Mouse (Mus musculus): ENCODE results near the gene Ldlr.

DNA sequence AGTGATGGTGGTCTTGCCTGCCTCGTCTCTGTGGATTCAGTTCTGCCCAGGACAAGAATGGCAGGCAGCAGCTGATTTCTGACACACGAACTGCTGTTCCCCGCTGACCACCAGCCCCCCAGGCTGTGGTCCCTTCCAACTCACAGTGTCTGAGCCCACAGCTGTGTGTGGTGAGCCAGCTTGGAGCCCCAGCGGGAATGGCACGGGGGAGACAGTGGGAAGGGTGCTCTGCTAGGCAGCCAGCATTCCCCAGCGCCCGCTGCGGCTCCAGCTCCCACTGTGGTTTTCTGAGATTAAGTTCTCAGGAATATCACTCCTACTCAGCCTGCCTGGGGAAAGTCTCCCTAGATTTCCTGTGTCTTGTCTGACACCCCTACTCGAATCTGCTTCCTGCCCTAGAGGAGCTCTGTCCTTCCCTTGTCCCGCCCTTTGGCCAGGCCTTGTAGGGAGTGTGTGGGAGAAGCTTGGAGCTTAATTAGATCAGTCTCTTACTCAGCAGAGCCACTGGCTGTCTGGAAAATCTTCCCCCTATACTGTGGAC, 29.0 kb downstream of the Ldlr start:
- TF ChIP-seq CTCF (conservative IDR thresholded peaks at IDR 0.05; ENCODE audit: low read length) (no peak), POU5F1 (IDR thresholded peaks at IDR 0.05; ENCODE audit: borderline replicate concordance, low read length) (no peak), NANOG (IDR thresholded peaks at IDR 0.05; ENCODE audit: borderline replicate concordance, low read length) (no peak)

Data from E14TG2a.4 (cell line).